Mouse (Mus musculus): ENCODE measurements around the gene Adam1a. TPM values are rescaled to one million over a fixed set of nuclear protein-coding genes. Genes with fewer than 3 reads are reported as not detected.

Gene Adam1a
- total RNA-seq (2021), result 1 to 10 TPM; 8.1 to 8.2 TPM

GRCm38 (mm10) chr5:121544910-121545792, at the start of gene Adam1a, which contains the start of gene Gm42878:
TSS of gene Adam1a (minus strand) at chr5:121545482.
TSS of gene Gm42878 (minus strand) at chr5:121545482.
- intact Hi-C loops (cut with DNase I), result no loop called here
- DNase-seq (ENCODE audit: extremely low spot score in 1 of 2, low spot score in 2 of 2), result peak in 1 of 2 experiments; percentile 65

DNA sequence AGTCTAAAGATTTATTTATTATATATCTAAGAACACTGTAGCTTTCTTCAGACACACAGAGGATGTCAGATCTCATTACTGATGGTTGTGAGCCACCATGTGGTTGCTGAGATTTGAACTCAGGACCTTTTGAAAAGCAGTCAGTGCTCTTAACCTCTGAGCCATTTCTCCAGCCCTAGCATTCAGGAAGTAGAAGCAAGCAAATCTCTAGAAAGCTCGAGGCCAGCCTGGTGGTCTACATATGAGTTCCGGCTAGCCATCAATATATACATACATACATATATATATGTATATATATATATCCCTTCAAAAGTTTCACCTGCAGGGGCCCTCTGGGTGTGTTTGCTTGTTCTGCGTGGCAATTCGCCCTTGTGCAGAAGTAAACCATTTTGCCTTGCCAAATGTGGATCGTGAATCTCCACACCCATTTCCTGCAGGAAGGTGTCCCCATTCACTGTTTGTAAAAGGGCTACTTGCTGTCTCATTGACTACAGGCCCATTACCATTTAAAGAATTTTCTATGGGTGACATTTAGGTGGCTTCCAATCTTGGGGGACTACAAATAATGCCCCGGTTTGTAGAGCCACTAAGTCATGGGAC, 49.5 kb upstream of the Adam1a start:
- no peak for DNase-seq (ENCODE audit: extremely low spot score in 1 of 2, low spot score in 2 of 2)
- intact Hi-C loops (cut with DNase I), result no loop called here

DNA sequence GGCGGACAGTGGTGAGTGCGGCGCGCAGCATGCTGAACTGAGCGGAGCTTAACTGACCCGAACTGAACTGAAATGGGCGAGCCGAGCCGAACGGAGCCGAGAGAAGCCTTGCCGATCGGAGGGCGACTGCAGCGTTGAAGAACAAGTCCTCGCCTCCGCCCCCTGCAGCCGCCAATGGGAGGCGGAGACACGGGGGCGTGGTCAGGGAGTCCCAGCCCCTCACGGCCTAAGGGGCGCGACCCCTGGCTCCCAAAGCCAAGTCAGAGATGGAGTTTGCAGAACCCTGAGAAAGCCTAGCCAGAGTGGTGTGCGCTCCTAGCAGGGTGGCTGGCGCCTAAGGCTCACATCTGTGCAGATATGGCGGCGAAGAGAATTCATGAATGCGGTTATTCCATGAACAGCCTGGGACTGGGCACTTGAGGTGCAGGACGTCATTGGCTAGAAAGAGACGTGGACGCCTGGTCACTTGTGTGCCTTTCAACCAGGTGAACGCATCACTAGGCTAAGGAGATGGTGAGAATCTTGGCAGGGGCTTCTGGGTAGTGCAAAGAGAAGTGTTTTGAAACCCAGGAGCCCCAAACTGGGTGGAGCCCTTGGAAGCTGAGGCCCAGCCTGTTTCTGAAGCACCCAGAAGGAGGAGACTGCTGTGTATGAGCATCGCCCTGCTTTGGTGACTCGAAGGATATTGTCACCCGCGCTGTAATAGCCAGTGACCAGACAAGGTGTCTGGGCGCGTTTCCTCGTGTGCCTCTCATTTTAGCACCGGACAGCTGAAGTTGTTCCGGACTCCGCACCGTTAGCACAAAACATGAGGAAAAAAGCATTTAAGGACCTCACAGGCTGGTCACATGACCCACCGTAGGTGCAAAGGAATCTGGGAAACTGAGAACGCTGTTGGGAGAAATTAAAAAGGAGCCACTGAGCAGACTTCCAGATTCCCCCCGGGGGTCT, 48.4 kb upstream of the Adam1a start, which contains the start of gene Aldh2:
Aldh2 (minus strand) TSS at position 374 of the 951 bp plus-strand sequence.
- DNase-seq (ENCODE audit: extremely low spot score in 1 of 2, low spot score in 2 of 2), result peak; percentile 48 to 93
- intact Hi-C loops (cut with DNase I), result no loop called here

DNA sequence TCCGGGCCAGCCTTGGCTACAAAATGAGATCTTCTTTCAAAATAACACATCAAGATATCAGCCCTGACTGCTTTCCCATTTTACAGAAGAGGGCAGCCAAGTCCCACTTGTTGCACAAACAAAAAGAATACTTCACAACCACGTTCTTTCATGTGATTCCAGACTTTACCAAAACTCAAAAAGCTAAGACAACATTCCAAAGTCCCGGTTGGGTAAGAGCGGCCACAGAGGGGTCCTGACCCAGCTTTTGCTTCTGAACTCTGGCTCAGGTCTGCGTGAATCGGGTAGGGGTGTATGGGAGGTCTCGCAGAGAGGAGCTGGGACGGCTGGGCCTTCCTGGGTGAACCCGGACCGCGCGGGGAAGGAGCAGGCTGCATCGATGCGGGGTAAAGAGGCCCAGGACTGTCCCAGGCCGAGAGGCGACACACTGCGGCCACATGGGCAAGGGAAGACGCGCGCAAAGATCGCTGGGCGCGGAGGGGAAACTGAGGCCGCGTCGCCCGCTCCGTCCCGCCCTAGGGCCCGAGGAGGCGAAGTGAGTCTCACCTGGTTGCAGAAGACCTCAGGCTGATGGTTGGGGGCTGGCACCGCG, 47.6 kb upstream of the Adam1a start:
- intact Hi-C loops (cut with DNase I), result no loop called here
- DNase-seq (ENCODE audit: extremely low spot score in 1 of 2, low spot score in 2 of 2), result no peak

DNA sequence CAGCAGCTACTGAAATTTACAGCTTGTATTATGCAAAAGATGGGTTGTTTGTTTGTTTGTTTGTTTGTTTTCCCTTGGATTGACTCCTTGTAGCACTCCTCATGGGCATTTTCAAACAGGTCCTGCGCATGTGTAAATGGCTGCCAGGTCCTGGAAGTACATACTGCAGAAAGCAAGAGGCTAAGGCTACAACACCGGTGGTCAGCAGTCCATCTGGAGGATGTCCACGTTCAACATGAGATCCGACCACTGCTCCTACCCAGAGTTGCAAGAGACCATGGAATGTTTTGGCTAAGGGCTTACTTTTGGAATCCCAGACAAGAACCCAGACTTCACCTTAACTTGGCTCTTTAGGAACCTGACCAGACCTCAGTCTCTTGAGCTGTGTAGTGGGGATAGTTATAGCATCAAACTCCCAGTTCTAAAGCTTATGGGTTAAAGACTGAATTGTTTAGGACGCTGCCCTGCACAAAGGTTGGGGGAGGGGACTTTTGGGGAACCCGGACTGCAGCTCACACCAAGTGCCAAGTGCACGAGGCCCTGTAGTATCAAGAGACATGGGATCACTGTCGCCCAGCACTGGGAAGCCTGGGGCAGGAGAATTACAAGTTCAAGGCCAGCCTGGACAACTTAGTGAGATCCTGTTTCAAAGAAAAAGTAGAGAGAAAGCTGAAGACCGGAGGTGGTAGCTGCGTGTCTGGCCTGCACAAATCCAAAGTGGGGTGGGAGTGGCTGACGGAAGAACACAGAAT, 47.0 kb upstream of the Adam1a start:
- no peak for DNase-seq (ENCODE audit: extremely low spot score in 1 of 2, low spot score in 2 of 2)
- intact Hi-C loops (cut with DNase I), result no loop called here

- no peak for DNase-seq (ENCODE audit: extremely low spot score in 1 of 2, low spot score in 2 of 2)
- intact Hi-C loops (cut with DNase I), result no loop called here
Observed at GRCm38 (mm10) chr5:121591417-121592063, 46.3 kb upstream of the Adam1a start.

DNA sequence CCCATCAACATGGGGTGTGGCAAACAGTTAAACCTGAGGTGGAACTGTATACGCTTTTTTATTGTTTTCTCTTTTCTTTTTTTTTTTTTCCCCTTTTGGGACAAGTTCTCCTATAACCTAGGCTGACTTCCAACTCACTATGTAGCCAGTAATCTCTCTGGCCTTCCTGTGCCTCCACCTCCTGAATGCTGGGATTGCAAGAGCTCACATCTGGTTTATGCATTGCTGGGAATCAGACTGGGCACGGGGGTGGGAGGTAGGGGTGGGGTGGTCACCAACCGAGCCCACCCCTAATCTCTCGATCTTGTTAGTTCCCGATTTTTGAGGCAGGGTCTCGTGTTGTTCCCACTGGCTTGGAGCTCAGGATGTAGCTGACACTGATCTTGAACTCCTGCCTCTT, 44.6 kb upstream of the Adam1a start:
- intact Hi-C loops (cut with DNase I), result no loop called here
- DNase-seq (ENCODE audit: extremely low spot score in 1 of 2, low spot score in 2 of 2), result no peak

DNA sequence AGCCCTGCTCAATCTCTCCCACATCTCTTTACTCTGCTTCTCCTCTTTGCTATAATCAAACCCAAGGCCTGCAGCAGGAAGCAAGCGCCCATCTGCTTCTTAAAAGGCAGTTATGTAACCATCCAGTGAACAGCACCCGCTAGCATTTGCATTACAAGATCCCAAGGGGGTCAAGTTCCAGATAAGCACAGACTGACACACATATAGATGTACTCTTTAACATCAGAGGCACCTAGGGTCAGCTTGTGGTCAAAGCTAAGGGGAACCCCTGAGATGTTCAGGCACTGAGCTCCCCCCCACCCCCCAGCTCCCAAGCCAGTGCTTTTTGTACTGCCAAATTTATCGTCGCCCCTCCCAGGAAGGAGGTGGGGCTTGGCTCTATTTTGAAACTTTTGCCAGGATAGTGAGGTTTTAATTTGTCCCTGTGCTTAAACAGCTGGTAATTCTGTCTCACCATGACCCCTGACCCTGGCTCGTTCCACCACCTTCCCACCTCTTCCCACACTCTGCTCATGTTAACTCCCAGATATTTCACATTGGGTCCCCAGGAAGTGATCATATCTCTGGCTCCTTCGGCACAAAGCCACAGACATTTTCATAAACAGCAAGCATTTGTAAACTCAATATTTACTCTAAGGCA, 41.2 kb upstream of the Adam1a start:
- intact Hi-C loops (cut with DNase I), result no loop called here
- peak; percentile 32 to 51 for DNase-seq (ENCODE audit: extremely low spot score in 1 of 2, low spot score in 2 of 2)

DNA sequence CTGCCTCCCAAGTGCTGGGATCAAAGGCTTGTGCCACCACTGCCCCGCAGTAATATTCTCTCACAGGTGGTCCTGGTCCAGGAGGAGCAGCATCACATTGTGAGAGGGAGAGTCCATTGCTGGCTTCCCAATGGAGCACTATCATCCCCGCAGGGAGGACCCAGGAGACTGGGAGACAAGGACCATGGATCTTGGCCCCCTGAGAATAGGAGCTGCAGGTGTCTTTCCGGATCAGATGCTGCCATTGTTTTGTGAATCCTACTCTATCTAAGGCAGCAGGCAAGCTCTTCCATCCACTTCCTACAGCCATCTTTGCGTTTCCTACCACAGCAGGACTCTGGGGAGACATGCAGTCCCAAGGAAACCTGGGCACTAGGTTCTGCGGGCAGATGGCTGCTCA, 40.4 kb upstream of the Adam1a start:
- intact Hi-C loops (cut with DNase I), result no loop called here
- no peak for DNase-seq (ENCODE audit: extremely low spot score in 1 of 2, low spot score in 2 of 2)

DNA sequence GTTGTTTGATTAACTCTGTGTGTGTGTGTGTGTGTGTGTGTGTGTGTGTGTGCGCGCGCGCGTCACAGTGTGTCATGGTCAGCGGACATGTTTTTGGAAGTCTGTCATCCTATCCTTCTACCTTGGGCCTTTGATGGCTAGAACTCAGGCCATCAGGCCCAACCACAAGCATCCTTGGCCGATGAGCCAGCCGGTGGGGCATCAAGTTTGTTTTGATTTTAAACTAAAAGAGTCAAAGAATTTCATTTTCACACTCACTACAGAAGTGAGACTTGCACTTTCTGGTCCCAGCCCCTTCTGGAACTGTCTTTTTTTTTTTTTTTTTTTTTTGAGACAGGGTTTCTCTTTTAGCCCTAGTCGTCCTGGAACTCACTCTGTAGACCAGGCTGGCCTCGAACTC, 39.7 kb upstream of the Adam1a start:
- DNase-seq (ENCODE audit: extremely low spot score in 1 of 2, low spot score in 2 of 2), result no peak
- intact Hi-C loops (cut with DNase I), result no loop called here

- peak; percentile 63 to 93 for DNase-seq (ENCODE audit: extremely low spot score in 1 of 2, low spot score in 2 of 2)
- intact Hi-C loops (cut with DNase I), result no loop called here
Observed at GRCm38 (mm10) chr5:121583765-121584501, 38.7 kb upstream of the Adam1a start.

- no peak for DNase-seq (ENCODE audit: extremely low spot score in 1 of 2, low spot score in 2 of 2)
- intact Hi-C loops (cut with DNase I), result no loop called here
Observed at GRCm38 (mm10) chr5:121581945-121582344, 36.7 kb upstream of the Adam1a start.

GRCm38 (mm10) chr5:121576927-121577488, 31.7 kb upstream of the Adam1a start:
- intact Hi-C loops (cut with DNase I), result no loop called here
- DNase-seq (ENCODE audit: extremely low spot score in 1 of 2, low spot score in 2 of 2), result no peak

- intact Hi-C loops (cut with DNase I), result no loop called here
- no peak for DNase-seq (ENCODE audit: extremely low spot score in 1 of 2, low spot score in 2 of 2)
Observed at GRCm38 (mm10) chr5:121575867-121576266, 30.6 kb upstream of the Adam1a start.

GRCm38 (mm10) chr5:121574145-121574544, 28.9 kb upstream of the Adam1a start:
- intact Hi-C loops (cut with DNase I), result no loop called here
- DNase-seq (ENCODE audit: extremely low spot score in 1 of 2, low spot score in 2 of 2), result no peak

DNA sequence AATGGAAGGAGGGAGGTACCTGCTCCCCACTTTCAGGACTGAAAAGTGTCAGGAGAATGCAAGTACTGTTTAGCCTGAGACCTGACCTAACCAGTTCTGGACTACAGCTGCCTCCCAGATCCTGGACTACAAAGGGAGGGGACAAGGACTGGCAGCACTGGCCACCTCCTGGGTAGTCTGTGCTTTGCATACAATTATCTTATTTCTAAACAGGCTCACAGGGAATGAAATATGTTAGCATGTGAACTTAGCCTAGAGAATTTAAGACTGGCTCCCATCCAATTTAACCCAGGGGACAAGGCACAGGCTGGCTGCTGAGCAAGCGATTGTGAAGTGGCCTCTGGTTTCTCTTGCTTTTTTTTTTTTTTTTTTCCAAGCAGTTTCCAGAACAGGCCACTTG, 25.5 kb upstream of the Adam1a start:
- DNase-seq (ENCODE audit: extremely low spot score in 1 of 2, low spot score in 2 of 2), result no peak
- intact Hi-C loops (cut with DNase I), result no loop called here

All from left cerebral cortex, postnatal 10 days (tissue).